Mouse (Mus musculus): ENCODE results near the gene Cops2.
A peak's percentile ranks its signal among the peaks of the same experiment; 100 is the strongest.

Cops2 gene

GRCm38 (mm10) chr2:125858521-125859280 lies at the start of gene Cops2, which contains the start of gene Galk2:
Gene Cops2, minus strand, starts transcription at chr2:125859139.
Gene Galk2, plus strand, starts transcription at chr2:125859109.
- peak; percentile 89 for DNase-seq (ENCODE audit: extremely low read depth, insufficient read length, low spot score)

- no peak for DNase-seq (ENCODE audit: extremely low read depth, insufficient read length, low spot score)
Measured at GRCm38 (mm10) chr2:125907580-125908255, 48.8 kb upstream of the Cops2 start.

- no peak for DNase-seq (ENCODE audit: extremely low read depth, insufficient read length, low spot score)
Measured at GRCm38 (mm10) chr2:125906407-125907066, 47.6 kb upstream of the Cops2 start.

- no peak for DNase-seq (ENCODE audit: extremely low read depth, insufficient read length, low spot score)
Measured at GRCm38 (mm10) chr2:125901426-125901825, 42.5 kb upstream of the Cops2 start.

GRCm38 (mm10) chr2:125900797-125901410 lies 42.0 kb upstream of the Cops2 start:
- peak; percentile 49 for DNase-seq (ENCODE audit: extremely low read depth, insufficient read length, low spot score)

GRCm38 (mm10) chr2:125896355-125896754 lies 37.4 kb upstream of the Cops2 start:
- no peak for DNase-seq (ENCODE audit: extremely low read depth, insufficient read length, low spot score)

GRCm38 (mm10) chr2:125895099-125895498 lies 36.2 kb upstream of the Cops2 start:
- no peak for DNase-seq (ENCODE audit: extremely low read depth, insufficient read length, low spot score)

GRCm38 (mm10) chr2:125893096-125893495 lies 34.2 kb upstream of the Cops2 start:
- peak; percentile 42 for DNase-seq (ENCODE audit: extremely low read depth, insufficient read length, low spot score)

- no peak for DNase-seq (ENCODE audit: extremely low read depth, insufficient read length, low spot score)
Measured at GRCm38 (mm10) chr2:125885891-125886576, 27.1 kb upstream of the Cops2 start.

GRCm38 (mm10) chr2:125870159-125870558 lies 11.2 kb upstream of the Cops2 start:
- DNase-seq (ENCODE audit: extremely low read depth, insufficient read length, low spot score), result no peak

GRCm38 (mm10) chr2:125868301-125868700 lies 9.4 kb upstream of the Cops2 start:
- DNase-seq (ENCODE audit: extremely low read depth, insufficient read length, low spot score), result no peak

GRCm38 (mm10) chr2:125866058-125866740 lies 7.3 kb upstream of the Cops2 start:
- DNase-seq (ENCODE audit: extremely low read depth, insufficient read length, low spot score), result peak; percentile 83

- DNase-seq (ENCODE audit: extremely low read depth, insufficient read length, low spot score), result no peak
Measured at GRCm38 (mm10) chr2:125865585-125865984, 6.6 kb upstream of the Cops2 start.

- no peak for DNase-seq (ENCODE audit: extremely low read depth, insufficient read length, low spot score)
Measured at GRCm38 (mm10) chr2:125864551-125864950, 5.6 kb upstream of the Cops2 start.

- no peak for DNase-seq (ENCODE audit: extremely low read depth, insufficient read length, low spot score)
Measured at GRCm38 (mm10) chr2:125863799-125864198, 4.9 kb upstream of the Cops2 start.

GRCm38 (mm10) chr2:125857707-125858106 lies 1.2 kb downstream of the Cops2 start:
- DNase-seq (ENCODE audit: extremely low read depth, insufficient read length, low spot score), result no peak

- no peak for DNase-seq (ENCODE audit: extremely low read depth, insufficient read length, low spot score)
Measured at GRCm38 (mm10) chr2:125851237-125851636, 7.7 kb downstream of the Cops2 start.

GRCm38 (mm10) chr2:125838708-125839284 lies 20.1 kb downstream of the Cops2 start:
- no peak for DNase-seq (ENCODE audit: extremely low read depth, insufficient read length, low spot score)

GRCm38 (mm10) chr2:125838091-125838490 lies 20.8 kb downstream of the Cops2 start:
- no peak for DNase-seq (ENCODE audit: extremely low read depth, insufficient read length, low spot score)

GRCm38 (mm10) chr2:125829924-125830323 lies 29.0 kb downstream of the Cops2 start:
- no peak for DNase-seq (ENCODE audit: extremely low read depth, insufficient read length, low spot score)

Measured in 3134 (cell line).